Mouse (Mus musculus) midbrain, postnatal 0 days (tissue): Measurements from ENCODE around the gene Tsc22d2. TPM values are rescaled to one million over a fixed set of nuclear protein-coding genes. Genes with fewer than 3 reads are reported as not detected.

ENCODE experiments used
- ATAC-seq: fragments of 200-750 bp; cut with Nextera tagmentation; 2 replicates; pipeline ENCODE4 v1.8.0; 2017; ENCODE audit warnings: moderate number of reproducible peaks, mild to moderate bottlenecking, moderate TSS enrichment, moderate library complexity; ENCODE audit not compliant: low FRiP score
- DNase-seq: peaks from one replicate; pipeline ENCODE4 v3.0.0-alpha.2; 2015; ENCODE audit warnings: low spot score
- H3K27ac ChIP-seq: fragments of 300-500 bp; sonication (generic); 2 replicates; pipeline ENCODE4 v1.5.1; 2014; ENCODE audit warnings: low read depth, mild to moderate bottlenecking, low read length, mixed read lengths
- H3K27me3 ChIP-seq: fragments of 300-500 bp; sonication (generic); 2 replicates; pipeline ENCODE4 v1.6.1; 2014; ENCODE audit warnings: low read length, control low read depth, mixed read lengths; ENCODE audit not compliant: insufficient read depth
- H3K36me3 ChIP-seq: fragments of 300-500 bp; sonication (generic); 2 replicates; pipeline ENCODE4 v1.6.1; 2014; ENCODE audit warnings: low read length, control low read depth, mixed read lengths; ENCODE audit not compliant: insufficient read depth
- H3K4me1 ChIP-seq: fragments of 300-500 bp; sonication (generic); 2 replicates; pipeline ENCODE4 v1.6.1; 2014; ENCODE audit warnings: mild to moderate bottlenecking, control low read depth, antibody characterized with exemption, low read length, mixed read lengths; ENCODE audit not compliant: insufficient read depth
- H3K4me2 ChIP-seq: fragments of 300-500 bp; sonication (generic); 2 replicates; pipeline ENCODE4 v1.6.1; 2014; ENCODE audit warnings: low read depth, mild to moderate bottlenecking, low read length, mixed read lengths; ENCODE audit not compliant: poor library complexity, severe bottlenecking
- H3K4me3 ChIP-seq: fragments of 300-500 bp; sonication (generic); 2 replicates; pipeline ENCODE4 v1.5.1; 2014; ENCODE audit warnings: low read depth, mild to moderate bottlenecking, low read length, moderate library complexity
- H3K9ac ChIP-seq: fragments of 300-500 bp; sonication (generic); replicated peaks from 2 replicates; pipeline ENCODE4 v1.6.1; 2014; ENCODE audit warnings: mild to moderate bottlenecking, low read length, moderate library complexity, mixed read lengths; ENCODE audit not compliant: poor library complexity, severe bottlenecking
- H3K9me3 ChIP-seq: fragments of 300-500 bp; sonication (generic); 2 replicates; pipeline ENCODE4 v1.6.1; 2016; ENCODE audit warnings: low read length, control low read depth
- CTCF ChIP-seq: IDR thresholded peaks from 2 replicates; pipeline ENCODE4 v1.5.1; 2016; ENCODE audit warnings: antibody characterized with exemption, mild to moderate bottlenecking
- WGBS: fragments of 180-500 bp; shearing (Covaris S2); extraction: QIAGEN DNeasy Blood & Tissue Kit; methylation state at CpG from one replicate; pipeline ENCODE4 v1.1.7; 2014; 5-methylcytosine and 5-hydroxymethylcytosine counted together
- polyA plus RNA-seq: library from polyadenylated mRNA; unstranded; fragments of >200 nt; fragmentation: Nextera tagmentation; extraction: Ambion mirVana; gene quantifications from 2 replicates; pipeline ENCODE4 v1.2.1, GENCODE M21; 2015
- total RNA-seq: library from RNA; depleted of rRNA; stranded (reverse); fragments of >200 nt; gene quantifications from 2 replicates; pipeline ENCODE4 v1.2.3, GENCODE M21; 2014; rRNA removed

Tsc22d2 gene
- total and polyA plus RNA-seq, 2 experiments from 2014 or later, result 11.7 to 40.3 TPM

DNA sequence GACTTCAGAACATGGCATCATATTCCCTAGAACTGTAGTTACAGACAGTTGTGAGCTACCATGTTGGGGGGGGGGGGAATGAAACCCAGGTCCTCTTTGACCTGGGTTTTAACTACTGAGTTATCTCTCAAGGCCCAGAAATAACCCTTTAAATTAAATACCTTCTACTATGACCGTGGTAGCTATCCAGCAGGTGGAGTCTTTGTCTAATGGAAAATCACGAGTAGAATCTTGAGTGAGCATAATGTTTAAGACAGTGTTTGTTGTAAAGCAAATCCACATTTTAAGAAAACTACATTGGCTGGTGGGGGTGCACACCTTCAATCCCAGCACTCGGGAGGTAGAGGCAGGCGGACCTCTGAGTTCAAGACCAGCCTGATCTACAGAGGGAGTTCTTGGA lies 99.0 kb downstream of the Tsc22d2 start:
- 85% methylated on average over 4 of the region's 4 CpGs for WGBS
- no peaks in the 10 kb centered on the region for H3K4me1 ChIP-seq
- ATAC-seq (no peak), DNase-seq (no peak)
- H3K27me3 ChIP-seq, result no peaks in the 10 kb centered on the region
- H3K9me3 ChIP-seq, result no peaks in the 10 kb centered on the region
- no peak overlapping the region for H3K4me2 ChIP-seq
- no peak for TF ChIP-seq CTCF
- H3K9ac ChIP-seq, result no peak overlapping the region
- no peak overlapping the region for H3K4me3 ChIP-seq
- no peak overlapping the region for H3K27ac ChIP-seq
- no peaks in the 10 kb centered on the region for H3K36me3 ChIP-seq

DNA sequence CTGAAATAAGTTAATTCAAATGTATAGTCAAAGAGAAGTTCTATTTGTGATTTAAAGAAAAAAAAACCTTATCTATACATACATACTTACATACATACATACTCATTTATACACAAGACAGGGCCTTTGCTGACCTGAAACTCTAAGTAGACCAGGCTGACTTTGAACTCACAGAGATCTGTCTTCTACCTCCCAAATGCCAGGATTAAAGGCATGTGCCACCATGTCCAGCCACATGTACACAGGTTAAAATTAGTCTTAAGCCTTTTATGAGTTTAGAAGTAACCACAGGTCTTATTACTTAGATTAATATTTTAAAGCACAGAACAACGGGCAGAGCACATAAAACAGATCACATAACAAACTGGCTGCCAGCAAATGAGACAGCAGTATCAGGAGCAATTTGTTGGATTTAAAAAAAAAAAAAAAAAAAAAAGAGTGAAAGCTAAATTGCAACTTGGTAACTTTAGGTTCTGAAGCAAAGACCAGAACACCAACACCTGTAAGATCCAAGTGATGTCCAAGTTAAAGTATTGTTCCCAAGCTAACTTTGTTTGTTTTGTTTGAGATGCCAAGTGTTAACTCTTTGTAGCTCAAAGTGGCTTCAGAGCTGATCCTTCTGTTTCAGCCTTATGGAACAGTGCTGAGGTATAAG lies 101.6 kb downstream of the Tsc22d2 start:
- Histone ChIP-seq H3K4me3 (no peak overlapping the region), H3K4me2 (no peak overlapping the region), H3K9me3 (no peaks in the 10 kb centered on the region), H3K9ac (no peak overlapping the region), H3K27me3 (no peaks in the 10 kb centered on the region), H3K36me3 (no peaks in the 10 kb centered on the region), H3K4me1 (no peaks in the 10 kb centered on the region), H3K27ac (no peak overlapping the region)
- ATAC-seq (no peak), DNase-seq (no peak)
- WGBS, result 82% methylated on average over 1 of the region's 1 CpGs
- no peak for TF ChIP-seq CTCF

Other genes starting within 250 kb of the Tsc22d2 start
- gene Eif2a, start 111.1 kb downstream of the Tsc22d2 start, total RNA-seq, result 45.5 and 50.9 TPM in 2 replicates
- gene Eif2a, start 111.1 kb downstream of the Tsc22d2 start, polyA plus RNA-seq, result 29.1 and 30.3 TPM in 2 replicates
- 35.7 and 42.4 TPM in 2 replicates for gene Serp1, start 111.2 kb downstream of the Tsc22d2 start, total RNA-seq
- gene Serp1, start 111.2 kb downstream of the Tsc22d2 start, polyA plus RNA-seq, result 44.9 and 45.1 TPM in 2 replicates
- 220 and 221 TPM in 2 replicates for gene Selenot, start 161.9 kb downstream of the Tsc22d2 start, total RNA-seq
- 24.2 and 25.8 TPM in 2 replicates for gene Selenot, start 161.9 kb downstream of the Tsc22d2 start, polyA plus RNA-seq
- gene Erich6, start 222.5 kb downstream of the Tsc22d2 start, total RNA-seq, result 0.66 and 1.5 TPM in 2 replicates
- gene Erich6, start 222.5 kb downstream of the Tsc22d2 start, polyA plus RNA-seq, result 0.20 and 0.44 TPM in 2 replicates